Mouse (Mus musculus): Measurements from ENCODE around the gene Gm49405. TPM values are rescaled to one million over a fixed set of nuclear protein-coding genes. Genes with fewer than 3 reads are reported as not detected.
A peak's percentile ranks its signal among the peaks of the same experiment; 100 is the strongest.
"Not testable (repeated sequence)": the region's sequence is repeated elsewhere in the genome, so short reads cannot be mapped to it uniquely, and the experiment has no call there.

The Gm49405 gene
- 5.4 and 5.7 TPM in 2 replicates for polyA plus RNA-seq (2015; fragmentation: Nextera tagmentation; extraction: Ambion mirVana)

DNA sequence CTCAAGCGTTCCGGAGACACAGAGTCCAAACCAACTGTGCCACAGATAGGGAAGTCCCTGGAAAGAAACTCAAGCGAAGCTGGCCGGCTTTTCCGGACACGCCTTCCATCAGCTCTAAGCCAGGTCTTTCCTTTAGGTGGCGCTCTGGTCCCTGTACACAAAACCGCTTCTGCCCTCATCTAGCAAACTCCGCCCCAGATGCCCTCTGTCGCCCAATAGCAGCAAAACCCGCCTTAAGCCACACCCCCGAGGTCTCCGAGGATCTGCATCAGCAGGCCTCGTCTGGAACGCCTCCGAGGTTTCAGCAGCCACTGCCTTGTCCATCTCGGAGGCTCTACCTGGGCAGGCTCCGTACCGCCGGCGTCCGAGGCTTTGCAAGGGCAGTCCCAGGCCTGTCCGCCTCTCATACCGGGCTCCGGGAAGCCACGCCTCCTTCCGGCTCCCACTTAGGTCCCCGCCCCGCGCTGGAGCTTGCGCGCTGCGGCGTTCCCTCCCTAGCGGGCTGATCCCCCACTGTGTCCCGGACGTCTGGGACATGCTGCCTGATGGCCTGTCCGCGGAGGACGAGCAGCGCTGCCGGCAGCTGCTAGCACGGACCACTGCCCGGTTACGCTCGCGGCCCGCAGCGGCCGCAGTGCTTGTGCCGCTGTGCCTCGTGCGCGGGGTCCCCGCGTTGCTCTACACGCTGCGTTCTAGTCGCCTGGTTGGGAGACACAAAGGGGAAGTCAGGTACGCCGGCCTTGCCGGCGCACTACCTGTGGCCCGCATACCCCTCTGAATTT is at the start of gene Gm49405, which contains the start of gene Nudt8:
Gene Gm49405, plus strand, starts transcription at position 508 of the 782 bp plus-strand sequence.
Gene Nudt8, plus strand, starts transcription at position 462 of the 782 bp plus-strand sequence.
- peaks cover 5% of the 10 kb centered on the region for H3K36me3 ChIP-seq (ENCODE audit: poor library complexity, severe bottlenecking)
- H3K9ac ChIP-seq: peak within 1 kb of the TSS; percentile 86
- H3K4me1 ChIP-seq: peaks cover 17% of the 10 kb centered on the region
- WGBS: under 1% methylated on average over 64 of the region's 64 CpGs
- H3K4me2 ChIP-seq: peak within 1 kb of the TSS; percentile 83
- no peaks in the 10 kb centered on the region for H3K9me3 ChIP-seq (replicated peaks)
- ATAC-seq: peak; percentile 94
- H3K27me3 ChIP-seq: peaks cover 8% of the 10 kb centered on the region; the same call in 1 of the 2 replicates
- H3K27ac ChIP-seq: peak within 1 kb of the TSS; percentile 95
- peak within 1 kb of the TSS; percentile 67 for H3K4me3 ChIP-seq

GRCm38 (mm10) chr19:3951461-3951860 is 49.0 kb upstream of the Gm49405 start:
- Histone ChIP-seq H3K36me3 (ENCODE audit: poor library complexity, severe bottlenecking) (no peaks in the 10 kb centered on the region), H3K4me1 (no peaks in the 10 kb centered on the region), H3K4me3 (no peak overlapping the region), H3K9ac (no peak overlapping the region), H3K27me3 (0 out of 2 replicates have a peak, but pooled peaks cover 3% of the 10 kb centered on the region), H3K9me3 (replicated peaks) (no peaks in the 10 kb centered on the region), H3K27ac (no peak overlapping the region), H3K4me2 (no peak overlapping the region)
- ATAC-seq: no peak

DNA sequence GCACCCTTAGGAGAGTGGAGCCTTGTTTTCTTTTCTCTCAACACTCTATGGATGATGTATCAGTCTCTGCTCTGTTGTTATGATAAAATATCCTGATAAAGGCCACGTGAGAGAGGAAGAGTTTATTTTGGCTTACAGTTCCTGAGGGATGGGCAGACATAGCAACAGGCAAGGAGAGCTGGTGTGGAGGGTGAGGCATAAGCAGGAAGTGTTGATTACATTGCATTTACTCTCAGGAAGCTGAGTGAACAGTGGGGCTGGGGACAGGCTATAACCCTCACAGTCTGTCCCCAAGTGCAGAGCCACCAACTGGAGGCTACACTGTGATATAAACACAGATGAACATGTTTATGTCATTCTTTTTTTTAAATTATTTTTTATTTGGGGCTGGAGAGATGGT is 48.3 kb upstream of the Gm49405 start:
- 0 out of 2 replicates have a peak, but pooled peaks cover 3% of the 10 kb centered on the region for H3K27me3 ChIP-seq
- H3K4me3 ChIP-seq: no peak overlapping the region
- H3K9ac ChIP-seq: no peak overlapping the region
- H3K9me3 ChIP-seq (replicated peaks): no peaks in the 10 kb centered on the region
- 63% methylated on average over 1 of the region's 1 CpGs for WGBS
- no peak for ATAC-seq
- no peaks in the 10 kb centered on the region for H3K36me3 ChIP-seq (ENCODE audit: poor library complexity, severe bottlenecking)
- H3K27ac ChIP-seq: no peak overlapping the region
- no peaks in the 10 kb centered on the region for H3K4me1 ChIP-seq
- no peak overlapping the region for H3K4me2 ChIP-seq

GRCm38 (mm10) chr19:3955033-3955432 is 45.4 kb upstream of the Gm49405 start:
- no peak for ATAC-seq
- 78% methylated on average over 3 of the region's 3 CpGs for WGBS
- Histone ChIP-seq H3K4me3 (no peak overlapping the region), H3K9ac (no peak overlapping the region), H3K9me3 (replicated peaks) (no peaks in the 10 kb centered on the region), H3K27me3 (0 out of 2 replicates have a peak, but pooled peaks cover 3% of the 10 kb centered on the region), H3K27ac (no peak overlapping the region), H3K4me2 (no peak overlapping the region), H3K4me1 (no peaks in the 10 kb centered on the region), H3K36me3 (ENCODE audit: poor library complexity, severe bottlenecking) (no peaks in the 10 kb centered on the region)

GRCm38 (mm10) chr19:3955804-3956203 is 44.6 kb upstream of the Gm49405 start:
- ATAC-seq: no peak
- Histone ChIP-seq H3K36me3 (ENCODE audit: poor library complexity, severe bottlenecking) (no peaks in the 10 kb centered on the region), H3K4me2 (no peak overlapping the region), H3K27ac (no peak overlapping the region), H3K4me3 (no peak overlapping the region), H3K4me1 (no peaks in the 10 kb centered on the region), H3K9ac (no peak overlapping the region), H3K9me3 (replicated peaks) (no peaks in the 10 kb centered on the region), H3K27me3 (0 out of 2 replicates have a peak, but pooled peaks cover 3% of the 10 kb centered on the region)
- 47% methylated on average over 4 of the region's 4 CpGs for WGBS

DNA sequence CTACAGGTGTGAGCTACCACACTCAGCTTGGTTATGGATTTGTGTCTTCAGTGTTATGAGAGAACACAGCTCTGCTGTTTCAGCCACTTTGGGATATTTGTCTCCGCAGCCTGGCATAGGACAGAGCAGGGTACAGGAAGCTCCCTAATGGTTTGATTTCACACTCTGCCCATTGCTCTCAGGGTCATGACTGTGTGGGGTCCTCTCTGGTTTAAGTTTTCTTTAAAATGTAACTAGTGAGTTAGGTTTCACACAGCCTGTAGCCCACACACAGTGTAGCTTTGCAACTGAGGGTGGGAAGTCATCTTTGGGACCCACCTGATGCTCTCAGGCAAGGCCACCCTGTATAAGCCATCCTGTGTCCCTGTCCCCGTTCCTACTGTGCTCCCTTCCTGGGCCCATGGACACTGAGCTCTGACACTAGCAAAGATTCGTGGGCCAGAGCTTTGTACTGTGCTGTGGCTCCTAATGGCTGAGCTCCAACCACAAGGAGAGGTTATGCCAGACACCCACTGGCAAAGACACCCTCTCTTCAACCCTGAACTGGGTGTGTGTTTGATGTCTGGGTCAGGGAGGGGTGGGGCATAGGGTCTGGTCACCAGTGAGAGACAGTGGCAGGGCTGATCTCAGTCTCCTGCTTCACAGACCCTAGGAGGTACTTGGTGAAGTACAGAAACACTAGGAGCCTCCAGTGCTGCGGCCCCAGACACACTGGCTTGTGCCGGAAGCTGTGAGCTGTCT is 43.0 kb upstream of the Gm49405 start:
- not testable (repeated sequence) for H3K4me1 ChIP-seq; H3K27ac ChIP-seq; H3K27me3 ChIP-seq; H3K9ac ChIP-seq; H3K4me3 ChIP-seq; H3K4me2 ChIP-seq; H3K36me3 ChIP-seq (ENCODE audit: poor library complexity, severe bottlenecking); ATAC-seq; H3K9me3 ChIP-seq (replicated peaks)
- 71% methylated on average over 5 of the region's 5 CpGs for WGBS

DNA sequence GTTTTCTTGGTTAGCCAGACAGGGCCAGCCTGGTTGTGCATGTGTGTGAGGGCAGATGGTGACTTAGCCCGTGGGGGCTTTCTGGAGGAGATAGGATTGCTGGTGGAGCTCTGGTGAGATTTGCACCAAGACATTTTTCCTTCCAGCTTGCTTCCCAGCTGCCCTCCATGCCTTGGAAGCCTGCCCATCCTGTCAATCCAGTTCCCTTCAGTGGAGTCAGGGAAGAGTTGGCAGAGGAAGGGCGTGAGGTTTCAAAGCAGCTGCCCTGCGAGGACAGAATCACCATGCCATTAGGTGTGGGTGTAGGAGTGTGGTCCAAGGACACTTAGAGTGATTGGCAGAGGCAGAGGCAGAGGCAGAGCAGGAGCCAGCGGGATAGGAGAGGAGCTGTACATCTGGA is 42.0 kb upstream of the Gm49405 start, which contains the start of gene Aldh3b3:
Gene Aldh3b3, plus strand, starts transcription at position 176 of the 400 bp plus-strand sequence.
- Histone ChIP-seq H3K27me3 (0 out of 2 replicates have a peak, but pooled peaks cover 3% of the 10 kb centered on the region), H3K36me3 (ENCODE audit: poor library complexity, severe bottlenecking) (no peaks in the 10 kb centered on the region), H3K4me2 (no peak within 1 kb of the TSS), H3K9me3 (replicated peaks) (no peaks in the 10 kb centered on the region), H3K4me3 (no peak within 1 kb of the TSS), H3K27ac (no peak within 1 kb of the TSS), H3K4me1 (no peaks in the 10 kb centered on the region), H3K9ac (no peak within 1 kb of the TSS)
- no peak for ATAC-seq
- whole genome bisulfite sequencing: 73% methylated on average over 4 of the region's 4 CpGs

GRCm38 (mm10) chr19:3959030-3959429 is 41.4 kb upstream of the Gm49405 start:
- H3K9ac ChIP-seq: no peak overlapping the region
- H3K27me3 ChIP-seq: 0 out of 2 replicates have a peak, but pooled peaks cover 3% of the 10 kb centered on the region
- H3K36me3 ChIP-seq (ENCODE audit: poor library complexity, severe bottlenecking): no peaks in the 10 kb centered on the region
- H3K4me2 ChIP-seq: no peak overlapping the region
- no peak overlapping the region for H3K27ac ChIP-seq
- no peaks in the 10 kb centered on the region for H3K9me3 ChIP-seq (replicated peaks)
- no peaks in the 10 kb centered on the region for H3K4me1 ChIP-seq
- no peak overlapping the region for H3K4me3 ChIP-seq
- no peak for ATAC-seq

- Histone ChIP-seq H3K9me3 (replicated peaks) (no peaks in the 10 kb centered on the region), H3K4me2 (no peak overlapping the region), H3K4me1 (no peaks in the 10 kb centered on the region), H3K36me3 (ENCODE audit: poor library complexity, severe bottlenecking) (no peaks in the 10 kb centered on the region), H3K9ac (no peak overlapping the region), H3K4me3 (no peak overlapping the region), H3K27me3 (0 out of 2 replicates have a peak, but pooled peaks cover 3% of the 10 kb centered on the region), H3K27ac (no peak overlapping the region)
- WGBS: 88% methylated on average over 5 of the region's 5 CpGs
- no peak for ATAC-seq
Measured at GRCm38 (mm10) chr19:3960211-3960610, 40.2 kb upstream of the Gm49405 start.

GRCm38 (mm10) chr19:3961805-3962204 is 38.6 kb upstream of the Gm49405 start:
- not testable (repeated sequence) for H3K4me1 ChIP-seq; H3K9ac ChIP-seq; H3K27me3 ChIP-seq; H3K36me3 ChIP-seq (ENCODE audit: poor library complexity, severe bottlenecking); H3K4me3 ChIP-seq; H3K4me2 ChIP-seq; H3K27ac ChIP-seq; H3K9me3 ChIP-seq (replicated peaks)
- peak; percentile 33; the same call in 1 of the 2 replicates for ATAC-seq
- 79% methylated on average over 6 of the region's 6 CpGs for WGBS

DNA sequence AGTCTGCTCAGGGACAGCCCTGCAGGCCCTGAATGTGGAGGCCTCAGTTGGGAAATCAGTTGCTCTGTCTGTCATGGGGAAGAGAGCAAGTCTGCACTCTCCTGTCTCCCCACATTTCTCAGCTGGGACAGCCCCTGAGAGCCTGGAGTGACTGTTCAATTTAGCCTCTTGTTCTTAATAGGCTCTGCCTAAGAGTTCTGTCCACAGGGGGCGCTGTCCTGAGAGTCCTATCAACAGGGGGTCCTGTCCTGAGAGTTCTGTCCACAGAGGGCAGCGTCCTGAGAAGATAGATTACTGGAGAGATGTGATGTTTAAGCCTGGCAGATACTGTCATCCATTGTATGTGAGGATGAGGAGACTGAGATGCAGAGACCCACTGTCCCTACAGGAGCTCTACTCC is 38.0 kb upstream of the Gm49405 start:
- H3K9me3 ChIP-seq (replicated peaks): no peaks in the 10 kb centered on the region
- H3K4me3 ChIP-seq: no peak overlapping the region
- ATAC-seq: no peak
- H3K4me2 ChIP-seq: no peak overlapping the region
- H3K27ac ChIP-seq: no peak overlapping the region
- H3K4me1 ChIP-seq: no peaks in the 10 kb centered on the region
- no peaks in the 10 kb centered on the region for H3K27me3 ChIP-seq
- H3K9ac ChIP-seq: no peak overlapping the region
- WGBS: 14% methylated on average over 2 of the region's 2 CpGs
- H3K36me3 ChIP-seq (ENCODE audit: poor library complexity, severe bottlenecking): no peaks in the 10 kb centered on the region

- Histone ChIP-seq H3K9ac (no peak overlapping the region), H3K9me3 (replicated peaks) (no peaks in the 10 kb centered on the region), H3K27me3 (no peaks in the 10 kb centered on the region), H3K4me3 (no peak overlapping the region), H3K27ac (no peak overlapping the region), H3K36me3 (ENCODE audit: poor library complexity, severe bottlenecking) (no peaks in the 10 kb centered on the region), H3K4me1 (no peaks in the 10 kb centered on the region), H3K4me2 (no peak overlapping the region)
- 81% methylated on average over 4 of the region's 4 CpGs for WGBS
- no peak for ATAC-seq
Measured at GRCm38 (mm10) chr19:3964030-3964429, 36.4 kb upstream of the Gm49405 start.
